Comparison of ENCODE assay signal across 8 mouse cellular contexts in genomic region chr4:133129931-133130889, GRCm38 (mm10). TPM values are rescaled to one million over a fixed set of nuclear protein-coding genes. Genes with fewer than 3 reads are reported as not detected.
DNase-seq lines count a peak whose midpoint lies in the region; ATAC-seq lines count a peak whose summit lies in the region.

TSS of gene Wasf2 (plus strand) at chr4:133130505.

- H3K27ac ChIP-seq in hindbrain, embryonic 15.5 days (replicated peaks), result peak within 1 kb of the TSS; percentile 54

- H3K27me3 ChIP-seq in hindbrain, embryonic 15.5 days, result no peaks in the 10 kb centered on the region

- ATAC-seq in hindbrain, embryonic 15.5 days (ENCODE audit: low FRiP score, low read depth), result peak; percentile 96

- peak within 1 kb of the TSS; percentile 86 for H3K4me2 ChIP-seq in hindbrain, embryonic 15.5 days

- peak within 1 kb of the TSS; percentile 71 for H3K4me3 ChIP-seq in hindbrain, embryonic 15.5 days

- H3K4me1 ChIP-seq in hindbrain, embryonic 15.5 days (replicated peaks), result peaks cover 30% of the 10 kb centered on the region

- no peaks in the 10 kb centered on the region for H3K9me3 ChIP-seq in hindbrain, embryonic 15.5 days

- DNase-seq in T-cell, adult 2 months (ENCODE audit: low spot score), result peak; percentile 91
- DNase-seq in cerebellum, postnatal 36 days, result peak; percentile 88 to 89
- DNase-seq in frontal cortex, postnatal 36 days (ENCODE audit: low spot score in 2 of 2), result peak; percentile 86 to 88
- DNase-seq in left cerebral cortex, adult 11 months (ENCODE audit: low spot score), result peak; percentile 84
- DNase-seq in lung, postnatal 4 days, result peak; percentile 94
- peak; percentile 90 for DNase-seq in retina, postnatal 7 days (ENCODE audit: low read depth, low spot score)
- peak; percentile 89 for DNase-seq in urinary bladder, adult 2 months (ENCODE audit: low spot score)

- peak within 1 kb of the TSS; percentile 54 for H3K9ac ChIP-seq in hindbrain, embryonic 15.5 days

- H3K36me3 ChIP-seq in hindbrain, embryonic 15.5 days, result no peaks in the 10 kb centered on the region

- WGBS in hindbrain, embryonic 15.5 days, result under 1% methylated on average over 63 of the region's 65 CpGs

RNA-seq across cellular contexts. Expression of gene Wasf2, which starts in this region (rescaled TPM):
- 30.3 and 31.1 TPM in 2 replicates for polyA plus RNA-seq in hindbrain, embryonic 15.5 days (2015; fragmentation: Nextera tagmentation; extraction: Ambion mirVana)
- polyA plus RNA-seq in urinary bladder, adult 2 months (2012; rRNA removed), result 44.4 and 59.3 TPM in 2 replicates

Comparison
In these comparisons a context has a peak if more than half of its experiments do, and no peak if none do; other contexts are left out.
1. Peak in every context shown above with its lines: DNase-seq, ATAC-seq, H3K4me3 ChIP-seq and H3K27ac ChIP-seq.